Mouse (Mus musculus) ES-Bruce4 (cell line): ENCODE data around the gene Frs3.

ENCODE experiments used
- CTCF ChIP-seq: IDR thresholded peaks from one replicate; pipeline ENCODE4 v1.8.1; 2011; ENCODE audit warnings: low read depth, low read length
- EP300 ChIP-seq: IDR thresholded peaks from 2 replicates; pipeline ENCODE4 v1.6.1; 2011; ENCODE audit warnings: low read depth, low read length; ENCODE audit not compliant: insufficient read depth
- POLR2A ChIP-seq: IDR thresholded peaks from one replicate; pipeline ENCODE4 v1.8.1; 2011; ENCODE audit warnings: low read length; ENCODE audit not compliant: insufficient read depth

DNA sequence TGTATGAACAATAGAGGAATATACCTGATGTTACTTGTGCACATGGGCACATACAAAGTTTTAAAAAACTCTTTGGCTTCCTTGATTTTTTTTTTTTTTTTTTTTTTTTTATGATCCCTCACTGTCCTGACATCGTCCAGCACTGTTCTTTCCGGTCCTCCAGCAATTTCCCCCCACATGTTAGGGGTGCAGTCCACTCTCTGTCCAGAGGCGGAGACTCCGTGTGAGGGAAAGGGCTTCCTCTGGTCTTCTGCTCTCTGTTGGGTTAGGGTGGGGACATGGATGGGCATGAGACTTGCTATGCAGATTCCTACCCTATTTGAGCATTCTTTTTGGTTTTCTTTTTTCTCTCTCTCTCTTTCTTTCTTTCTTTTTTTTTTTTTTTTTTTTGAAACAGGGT, 30.9 kb upstream of the Frs3 start:
- TF ChIP-seq POLR2A (no peak), CTCF (no peak), EP300 (no peak)
